In genomic region chr12:87442177-87443114, GRCm38 (mm10) we compare ENCODE assay signal across 8 mouse cellular contexts. TPM values are rescaled to one million over a fixed set of nuclear protein-coding genes. Genes with fewer than 3 reads are reported as not detected.
DNase-seq lines count a peak whose midpoint lies in the region; ATAC-seq and TF ChIP-seq lines count a peak whose summit lies in the region.

No protein-coding gene starts in this region.

- peak overlapping the region; percentile 89; the same call in 1 of the 2 replicates for H3K27ac ChIP-seq in heart, embryonic 11.5 days (ENCODE audit: low read depth, low read length)
- H3K27ac ChIP-seq in embryonic facial prominence, embryonic 12.5 days: no peak overlapping the region
- no peak overlapping the region for H3K27ac ChIP-seq in limb, embryonic 13.5 days
- H3K27ac ChIP-seq in olfactory bulb, adult 2 months (ENCODE audit: insufficient read depth, low read depth, low read length): no peak overlapping the region

- peaks cover 8% of the 10 kb centered on the region for H3K4me1 ChIP-seq in heart, embryonic 11.5 days (ENCODE audit: control insufficient read depth, insufficient read depth, low read length)
- H3K4me1 ChIP-seq in embryonic facial prominence, embryonic 12.5 days: peaks cover 17% of the 10 kb centered on the region
- peaks cover 19% of the 10 kb centered on the region for H3K4me1 ChIP-seq in limb, embryonic 13.5 days
- peaks cover 3% of the 10 kb centered on the region; the same call in 1 of the 2 replicates for H3K4me1 ChIP-seq in olfactory bulb, adult 2 months (ENCODE audit: control insufficient read depth, insufficient read depth, low read length)

- WGBS in heart, embryonic 11.5 days (ENCODE audit: insufficient replicate concordance): 26% methylated on average over 12 of the region's 12 CpGs
- 26% methylated on average over 12 of the region's 12 CpGs for WGBS in embryonic facial prominence, embryonic 12.5 days
- 29% methylated on average over 12 of the region's 12 CpGs for WGBS in limb, embryonic 13.5 days
- WGBS in olfactory bulb, adult 2 months: 20% methylated on average over 12 of the region's 12 CpGs

- H3K4me3 ChIP-seq in heart, embryonic 11.5 days (ENCODE audit: low read depth, low read length): peak overlapping the region; percentile 99
- peak overlapping the region; percentile 99 for H3K4me3 ChIP-seq in C2C12 (ENCODE audit: insufficient read depth, poor library complexity, severe bottlenecking)
- peak overlapping the region; percentile 99 for H3K4me3 ChIP-seq in embryonic facial prominence, embryonic 12.5 days
- H3K4me3 ChIP-seq in limb, embryonic 13.5 days: peak overlapping the region; percentile 80
- peak overlapping the region; percentile 82 for H3K4me3 ChIP-seq in olfactory bulb, adult 2 months (ENCODE audit: insufficient read depth, low read depth, low read length)

- no peaks in the 10 kb centered on the region for H3K27me3 ChIP-seq in heart, embryonic 11.5 days (ENCODE audit: control insufficient read depth, insufficient read depth, low read length)
- no peaks in the 10 kb centered on the region for H3K27me3 ChIP-seq in C2C12 (ENCODE audit: control insufficient read depth, insufficient read depth, insufficient read length)
- no peaks in the 10 kb centered on the region for H3K27me3 ChIP-seq in embryonic facial prominence, embryonic 12.5 days
- no peaks in the 10 kb centered on the region for H3K27me3 ChIP-seq in limb, embryonic 13.5 days

- peaks cover 100% of the 10 kb centered on the region for H3K79me2 ChIP-seq in C2C12 (ENCODE audit: control insufficient read depth, insufficient read depth)

- peak overlapping the region; percentile 98 for H3K9ac ChIP-seq in heart, embryonic 11.5 days (ENCODE audit: low read depth, low read length)
- peak overlapping the region; percentile 91 for H3K9ac ChIP-seq in embryonic facial prominence, embryonic 12.5 days
- peak overlapping the region; percentile 95 for H3K9ac ChIP-seq in limb, embryonic 13.5 days

- intact Hi-C loops in heart, postnatal 25 days (cut with DNase I): no loop called here

- peak overlapping the region; percentile 83 for H3K4me2 ChIP-seq in heart, embryonic 11.5 days
- peak overlapping the region; percentile 65 for H3K4me2 ChIP-seq in embryonic facial prominence, embryonic 12.5 days (replicated peaks)
- H3K4me2 ChIP-seq in limb, embryonic 13.5 days (replicated peaks): peak overlapping the region; percentile 72

- H3K79me3 ChIP-seq in C2C12 (ENCODE audit: low read depth): peaks cover 93% of the 10 kb centered on the region

- no peak for TF ChIP-seq POLR2A in olfactory bulb, adult 2 months (IDR thresholded peaks at IDR 0.05; ENCODE audit: insufficient read depth, low read depth, low read length)

- DNase-seq in heart, postnatal 25 days (ENCODE audit: low spot score): no peak
- no peak for DNase-seq in testis, postnatal 10 days (ENCODE audit: low spot score)

- no peaks in the 10 kb centered on the region for H3K9me3 ChIP-seq in heart, embryonic 11.5 days (replicated peaks; ENCODE audit: control insufficient read depth, low read length)
- H3K9me3 ChIP-seq in embryonic facial prominence, embryonic 12.5 days: no peaks in the 10 kb centered on the region
- no peaks in the 10 kb centered on the region for H3K9me3 ChIP-seq in limb, embryonic 13.5 days

- H3K36me3 ChIP-seq in heart, embryonic 11.5 days (ENCODE audit: control insufficient read depth, insufficient read depth, low read length): peaks cover 24% of the 10 kb centered on the region
- H3K36me3 ChIP-seq in C2C12 (ENCODE audit: control insufficient read depth, insufficient read depth): peaks cover 59% of the 10 kb centered on the region
- peaks cover 45% of the 10 kb centered on the region for H3K36me3 ChIP-seq in embryonic facial prominence, embryonic 12.5 days
- H3K36me3 ChIP-seq in limb, embryonic 13.5 days: peaks cover 48% of the 10 kb centered on the region

- no peak for ATAC-seq in heart, embryonic 11.5 days (replicated peaks; ENCODE audit: insufficient number of reproducible peaks, low FRiP score, low TSS enrichment)
- no peak for ATAC-seq in embryonic facial prominence, embryonic 12.5 days (ENCODE audit: insufficient number of reproducible peaks, insufficient read depth, low FRiP score, low TSS enrichment)
- ATAC-seq in limb, embryonic 13.5 days (ENCODE audit: low FRiP score, low read depth): no peak
- no peak for ATAC-seq in inflammation-experienced regulatory T-cells, adult 6 months

- TF ChIP-seq CTCF in C2C12 (IDR thresholded peaks at IDR 0.05; ENCODE audit: control insufficient read depth, insufficient read depth, insufficient read length): no peak
- no peak for TF ChIP-seq CTCF in olfactory bulb, adult 2 months (IDR thresholded peaks at IDR 0.05; ENCODE audit: insufficient read depth, low read depth, low read length)

- H3ac ChIP-seq in C2C12 (ENCODE audit: control insufficient read depth, insufficient read length, low read depth): peak overlapping the region; percentile 43

TF ChIP-seq in C2C12, 6 proteins besides CTCF, POLR2A, EP300 and RAD21:
- no peak for TF ChIP-seq CEBPB (IDR thresholded peaks at IDR 0.05; ENCODE audit: low read depth)
- TF ChIP-seq MAX (IDR thresholded peaks at IDR 0.05): peak; percentile 73
TF ChIP-seq in C2C12: peak in this region for 1.

RNA-seq across cellular contexts. Expression of gene Slirp, which starts 1.2 kb away (rescaled TPM):
- 256 and 291 TPM in 2 replicates for polyA plus RNA-seq in heart, embryonic 11.5 days (2014; fragmentation: Nextera tagmentation; extraction: Ambion mirVana)
- 100 to 1,000 TPM; 169 to 172 TPM for total RNA-seq in heart, postnatal 25 days (2021)
- polyA plus RNA-seq in C2C12 (2012; fragmentation: generic; extraction: Trizol): 84.9 TPM
- polyA plus RNA-seq in embryonic facial prominence, embryonic 12.5 days (2016; fragmentation: Nextera tagmentation; extraction: Ambion mirVana): 278 and 300 TPM in 2 replicates
- polyA plus RNA-seq in limb, embryonic 13.5 days (2015; fragmentation: Nextera tagmentation; extraction: Ambion mirVana): 339 and 358 TPM in 2 replicates
- not detected in 2 replicates for polyA plus RNA-seq in olfactory bulb, adult 2 months (2012; ENCODE audit: insufficient read depth, insufficient read length, low replicate concordance, missing spikeins)
- polyA plus RNA-seq in inflammation-experienced regulatory T-cells, adult 6 months (2017; shearing (Covaris generic)): 100 to 1,000 TPM in 2 of 3 experiments, 10 to 100 TPM in 1; 83.7 to 126 (median 118) TPM

RNA-seq across cellular contexts. Expression of gene Alkbh1, which starts 1.4 kb away (rescaled TPM):
- polyA plus RNA-seq in heart, embryonic 11.5 days (2014; fragmentation: Nextera tagmentation; extraction: Ambion mirVana): 39.6 and 52.6 TPM in 2 replicates
- total RNA-seq in heart, postnatal 25 days (2021): 10 to 100 TPM in 1 of 2 experiments, 1 to 10 TPM in 1; 9.5 to 13.1 TPM
- 12.7 TPM for polyA plus RNA-seq in C2C12 (2012; fragmentation: generic; extraction: Trizol)
- 73.2 and 76.0 TPM in 2 replicates for polyA plus RNA-seq in embryonic facial prominence, embryonic 12.5 days (2016; fragmentation: Nextera tagmentation; extraction: Ambion mirVana)
- polyA plus RNA-seq in limb, embryonic 13.5 days (2015; fragmentation: Nextera tagmentation; extraction: Ambion mirVana): 77.1 and 78.3 TPM in 2 replicates
- polyA plus RNA-seq in olfactory bulb, adult 2 months (2012; ENCODE audit: insufficient read depth, insufficient read length, low replicate concordance, missing spikeins): not detected in 2 replicates
- polyA plus RNA-seq in inflammation-experienced regulatory T-cells, adult 6 months (2017; shearing (Covaris generic)): 10 to 100 TPM; 44.0 to 72.1 (median 63.5) TPM

RNA-seq across cellular contexts. Expression of gene Snw1, which starts 29.6 kb away (rescaled TPM):
- 95.7 and 95.9 TPM in 2 replicates for polyA plus RNA-seq in heart, embryonic 11.5 days (2014; fragmentation: Nextera tagmentation; extraction: Ambion mirVana)
- total RNA-seq in heart, postnatal 25 days (2021): 10 to 100 TPM; 41.6 to 44.4 TPM
- polyA plus RNA-seq in C2C12 (2012; fragmentation: generic; extraction: Trizol): 41.7 TPM
- polyA plus RNA-seq in embryonic facial prominence, embryonic 12.5 days (2016; fragmentation: Nextera tagmentation; extraction: Ambion mirVana): 142 and 147 TPM in 2 replicates
- 146 and 148 TPM in 2 replicates for polyA plus RNA-seq in limb, embryonic 13.5 days (2015; fragmentation: Nextera tagmentation; extraction: Ambion mirVana)
- 137 TPM in 1 of 2 replicates, not detected in the other for polyA plus RNA-seq in olfactory bulb, adult 2 months (2012; ENCODE audit: insufficient read depth, insufficient read length, low replicate concordance, missing spikeins)
- polyA plus RNA-seq in inflammation-experienced regulatory T-cells, adult 6 months (2017; shearing (Covaris generic)): 100 to 1,000 TPM; 207 to 236 (median 223) TPM

RNA-seq across cellular contexts. Expression of gene Gm5788, which starts 52.1 kb away (rescaled TPM):
- polyA plus RNA-seq in heart, embryonic 11.5 days (2014; fragmentation: Nextera tagmentation; extraction: Ambion mirVana): not detected in 2 replicates
- not detected for total RNA-seq in heart, postnatal 25 days (2021)
- polyA plus RNA-seq in C2C12 (2012; fragmentation: generic; extraction: Trizol): not detected
- not detected in 2 replicates for polyA plus RNA-seq in embryonic facial prominence, embryonic 12.5 days (2016; fragmentation: Nextera tagmentation; extraction: Ambion mirVana)
- not detected in 2 replicates for polyA plus RNA-seq in limb, embryonic 13.5 days (2015; fragmentation: Nextera tagmentation; extraction: Ambion mirVana)
- not detected in 2 replicates for polyA plus RNA-seq in olfactory bulb, adult 2 months (2012; ENCODE audit: insufficient read depth, insufficient read length, low replicate concordance, missing spikeins)
- not detected for polyA plus RNA-seq in inflammation-experienced regulatory T-cells, adult 6 months (2017; shearing (Covaris generic))

RNA-seq across cellular contexts. Expression of gene Sptlc2, which starts 54.3 kb away (rescaled TPM):
- 73.2 and 82.1 TPM in 2 replicates for polyA plus RNA-seq in heart, embryonic 11.5 days (2014; fragmentation: Nextera tagmentation; extraction: Ambion mirVana)
- 10 to 100 TPM; 25.0 to 26.8 TPM for total RNA-seq in heart, postnatal 25 days (2021)
- polyA plus RNA-seq in C2C12 (2012; fragmentation: generic; extraction: Trizol): 44.7 TPM
- polyA plus RNA-seq in embryonic facial prominence, embryonic 12.5 days (2016; fragmentation: Nextera tagmentation; extraction: Ambion mirVana): 66.4 and 74.9 TPM in 2 replicates
- 78.2 and 78.7 TPM in 2 replicates for polyA plus RNA-seq in limb, embryonic 13.5 days (2015; fragmentation: Nextera tagmentation; extraction: Ambion mirVana)
- not detected in 2 replicates for polyA plus RNA-seq in olfactory bulb, adult 2 months (2012; ENCODE audit: insufficient read depth, insufficient read length, low replicate concordance, missing spikeins)
- polyA plus RNA-seq in inflammation-experienced regulatory T-cells, adult 6 months (2017; shearing (Covaris generic)): 10 to 100 TPM; 69.9 to 85.2 (median 72.4) TPM

Comparison
In these comparisons a context has a peak if more than half of its experiments do, and no peak if none do; other contexts are left out.
1. RNA of gene Slirp, which starts 1.2 kb away (polyA plus RNA-seq): 339 to 358 TPM in limb, embryonic 13.5 days, 256 to 291 TPM in heart, embryonic 11.5 days, 278 to 300 TPM in embryonic facial prominence, embryonic 12.5 days, 83.7 to 126 TPM in inflammation-experienced regulatory T-cells, adult 6 months and 84.9 TPM in C2C12 (single experiment); not detected in olfactory bulb, adult 2 months; every median in the first group is over 10 times any median in the second.
2. Peak in every context shown above with its lines, with median percentiles within 50 percentile points of each other: H3K4me2 ChIP-seq, H3K4me3 ChIP-seq and H3K9ac ChIP-seq.